Mouse (Mus musculus) lung, adult 2 months (tissue): ENCODE measurements around the gene Pcnx. TPM values are rescaled to one million over a fixed set of nuclear protein-coding genes. Genes with fewer than 3 reads are reported as not detected.

Experiments used
- DNase-seq: peaks from one replicate; pipeline ENCODE4 v3.0.0; 2022
- H3K4me1 ChIP-seq: fragments of 200-500 bp; 2 replicates; pipeline ENCODE4 v1.6.1; 2011; ENCODE audit warnings: low read length; ENCODE audit not compliant: control insufficient read depth, insufficient read depth
- H3K4me3 ChIP-seq: fragments of 200-500 bp; replicated peaks from 2 replicates; pipeline ENCODE3; 2011; ENCODE audit warnings: low read depth, mild to moderate bottlenecking, control low read depth, low read length; ENCODE audit errors: extremely low read depth
- CTCF ChIP-seq: fragments of 200-500 bp; IDR thresholded peaks from 2 replicates; pipeline ENCODE4 v1.5.1; 2011; ENCODE audit warnings: mild to moderate bottlenecking, low read length, control low read depth; ENCODE audit not compliant: insufficient read depth
- POLR2A ChIP-seq: fragments of 200-500 bp; IDR thresholded peaks from 2 replicates; pipeline ENCODE4 v1.6.1; 2011; ENCODE audit warnings: low read depth, mild to moderate bottlenecking, control low read depth, low read length, borderline replicate concordance; ENCODE audit errors: extremely low read depth
- WGBS: fragments of 180-500 bp; shearing (Covaris S2); methylation state at CpG from one replicate; pipeline ENCODE4 v1.1.7; 2018; 5-methylcytosine and 5-hydroxymethylcytosine counted together
- polyA plus RNA-seq: library from polyadenylated mRNA; depleted of rRNA; stranded (reverse); fragments of >200 nt; gene quantifications from 2 replicates; pipeline ENCODE4 v1.2.3, GENCODE M21; 2012

Gene Pcnx
- polyA plus RNA-seq, 1 experiment = 66.8 TPM

DNA sequence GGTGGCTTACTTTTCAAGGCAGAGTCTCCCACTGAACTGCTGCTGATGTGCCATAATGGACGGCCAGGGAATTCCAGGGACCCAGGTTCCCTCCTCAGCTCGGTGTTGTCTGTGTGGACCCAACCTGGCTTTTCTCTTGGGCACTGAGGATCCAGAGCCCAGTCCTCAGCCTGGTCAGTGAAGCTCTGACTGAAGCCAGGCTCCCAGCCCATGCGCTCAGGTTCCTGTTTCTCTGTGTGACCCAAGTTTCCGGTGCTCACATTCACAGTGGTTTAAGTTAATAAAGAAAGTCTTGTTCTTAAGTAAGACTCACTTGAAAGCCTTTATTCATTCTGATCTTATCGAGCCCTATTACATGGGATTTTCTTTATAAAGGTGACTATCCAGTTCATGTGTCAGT, 74.7 kb downstream of the Pcnx start:
- TF ChIP-seq CTCF = no peak
- no peak for TF ChIP-seq POLR2A
- 82% methylated on average over 5 of the region's 5 CpGs for WGBS
- Histone ChIP-seq H3K4me3 (no peak overlapping the region), H3K4me1 (peaks cover 3% of the 10 kb centered on the region)
- peak; percentile 5 for DNase-seq

- Histone ChIP-seq H3K4me1 (peaks cover 3% of the 10 kb centered on the region), H3K4me3 (no peak overlapping the region)
- TF ChIP-seq POLR2A (no peak), CTCF (no peak)
- 54% methylated on average over 4 of the region's 4 CpGs for WGBS
- no peak for DNase-seq
These were observed 76.2 kb downstream of the Pcnx start for GRCm38 (mm10) chr12:81936066-81936465.

DNA sequence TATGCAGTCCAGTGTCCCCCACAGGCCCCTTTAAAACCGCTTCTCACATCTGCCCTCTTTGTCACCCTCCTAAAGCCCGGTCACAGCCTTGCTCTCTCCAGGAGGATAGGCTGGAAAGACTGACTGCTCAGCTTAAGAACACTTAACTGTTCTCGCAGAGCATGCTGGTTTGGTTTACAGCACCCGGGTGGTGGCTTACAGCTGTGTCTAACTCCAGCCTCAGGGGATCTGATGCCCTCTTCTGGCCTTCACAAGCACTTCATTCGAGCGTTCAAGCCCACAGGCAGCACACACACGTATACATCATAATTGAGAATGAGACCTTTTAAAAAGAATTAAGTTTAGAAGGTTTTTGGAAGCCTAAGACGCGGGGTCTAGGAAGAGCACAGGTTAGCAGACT, 81.4 kb downstream of the Pcnx start:
- DNase-seq = no peak
- WGBS = 92% methylated on average over 9 of the region's 9 CpGs
- H3K4me1 ChIP-seq = peaks cover 5% of the 10 kb centered on the region
- no peak overlapping the region for H3K4me3 ChIP-seq
- TF ChIP-seq POLR2A = no peak
- no peak for TF ChIP-seq CTCF

DNA sequence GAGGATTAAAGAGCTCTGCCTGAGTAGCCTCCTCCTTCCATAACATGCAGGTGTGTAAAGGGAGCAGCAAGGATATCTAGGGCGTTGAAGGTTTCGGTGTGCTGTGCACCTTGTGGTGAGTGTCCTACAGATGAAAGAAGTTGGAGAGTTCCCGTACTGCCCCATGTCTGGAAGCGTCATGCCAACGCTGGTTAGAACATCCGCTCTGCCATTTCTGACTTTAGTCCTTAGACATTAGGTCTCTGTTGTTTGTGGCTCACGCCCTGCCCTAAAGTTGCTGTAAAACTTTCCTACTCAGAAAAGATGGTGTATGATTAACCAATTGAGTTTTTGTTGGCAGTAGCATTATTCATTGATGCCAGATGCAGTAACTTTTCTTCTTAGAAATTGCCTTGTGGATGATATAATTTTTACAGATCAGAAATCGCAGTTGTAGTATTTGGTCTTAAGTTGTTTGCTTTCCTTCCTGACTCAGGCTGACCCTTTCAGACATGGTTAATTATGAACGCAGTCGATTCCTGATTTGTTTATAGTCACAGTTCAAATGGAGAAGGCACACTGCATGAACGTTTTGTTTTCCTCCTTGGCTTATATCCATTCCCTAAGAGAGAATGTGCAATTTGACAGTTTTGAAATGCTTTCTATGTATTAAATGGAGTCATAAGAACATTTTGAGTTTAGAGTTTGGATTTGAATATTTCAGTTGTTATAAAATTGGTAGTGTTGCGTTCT, 83.7 kb downstream of the Pcnx start:
- peaks cover 5% of the 10 kb centered on the region for H3K4me1 ChIP-seq
- 51% methylated on average over 12 of the region's 12 CpGs for WGBS
- H3K4me3 ChIP-seq = no peak overlapping the region
- no peak for DNase-seq
- no peak for TF ChIP-seq CTCF
- no peak for TF ChIP-seq POLR2A

DNA sequence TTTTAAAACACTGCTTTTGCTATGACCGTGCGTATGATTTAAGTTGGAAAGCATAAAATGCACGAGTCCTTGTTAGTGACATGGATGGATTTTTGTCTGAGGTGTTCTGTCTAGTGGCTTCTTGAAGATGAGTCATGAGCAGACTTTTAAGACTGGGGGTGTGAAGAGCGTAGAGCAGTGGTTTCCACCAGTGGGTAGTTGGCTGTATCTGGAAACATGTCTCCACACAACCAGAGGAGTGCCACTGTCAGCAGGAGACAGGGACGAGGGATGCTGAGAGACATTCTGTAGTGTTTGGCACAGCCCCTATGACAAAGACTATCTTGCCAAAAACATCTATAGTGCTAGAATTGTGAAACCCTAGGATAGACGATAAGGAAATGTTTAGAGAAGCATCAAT, 89.2 kb downstream of the Pcnx start:
- no peak for DNase-seq
- TF ChIP-seq CTCF (no peak), POLR2A (no peak)
- H3K4me1 ChIP-seq = no peaks in the 10 kb centered on the region; the same call in 1 of the 2 replicates
- no peak overlapping the region for H3K4me3 ChIP-seq
- 75% methylated on average over 6 of the region's 6 CpGs for WGBS

GRCm38 (mm10) chr12:81950016-81950415, 90.2 kb downstream of the Pcnx start:
- WGBS = 83% methylated on average over 2 of the region's 2 CpGs
- Histone ChIP-seq H3K4me1 (no peaks in the 10 kb centered on the region; the same call in 1 of the 2 replicates), H3K4me3 (no peak overlapping the region)
- DNase-seq = no peak
- no peak for TF ChIP-seq POLR2A
- TF ChIP-seq CTCF = no peak

DNA sequence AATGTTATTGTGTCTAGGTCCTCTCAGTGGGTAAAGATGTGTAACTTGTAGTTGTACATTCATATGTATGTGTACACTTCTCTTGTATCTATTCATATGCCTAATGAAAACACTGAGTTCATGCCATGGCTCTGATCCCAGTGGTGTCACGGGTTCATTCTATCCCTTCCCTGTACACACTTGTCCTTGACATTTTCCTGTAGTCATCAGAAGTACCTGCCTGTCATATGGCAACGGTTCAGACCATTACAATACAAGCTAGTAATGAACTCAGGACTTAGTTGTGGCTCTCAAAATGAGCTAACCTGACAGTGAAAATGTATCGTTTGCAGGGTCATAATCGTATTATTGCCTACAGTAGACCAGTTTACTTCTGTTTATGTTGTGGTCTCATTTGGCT, 98.5 kb downstream of the Pcnx start:
- DNase-seq = no peak
- H3K4me1 ChIP-seq = no peaks in the 10 kb centered on the region
- no peak for TF ChIP-seq CTCF
- 72% methylated on average over 4 of the region's 4 CpGs for WGBS
- no peak overlapping the region for H3K4me3 ChIP-seq

DNA sequence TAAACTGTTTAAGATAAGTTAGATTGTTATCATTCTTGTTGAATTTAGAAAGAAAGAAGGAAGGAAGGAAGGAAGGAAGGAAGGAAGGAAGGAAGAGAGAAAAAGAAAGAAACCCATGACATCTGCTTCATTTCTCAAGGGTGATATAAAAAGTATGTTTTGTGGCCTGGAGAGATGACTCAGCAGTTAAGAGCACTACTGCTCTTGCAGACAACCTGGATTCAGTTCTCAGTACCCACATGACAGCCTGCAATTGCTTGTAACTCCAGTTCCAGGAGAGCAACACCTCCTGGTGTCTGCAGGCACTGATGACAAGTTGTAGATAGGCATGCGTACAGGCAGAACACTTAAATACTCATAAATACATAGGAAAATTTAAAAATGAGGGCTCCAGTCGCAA, 105.6 kb downstream of the Pcnx start:
- TF ChIP-seq POLR2A = no peak
- no peak for TF ChIP-seq CTCF
- Histone ChIP-seq H3K4me3 (no peak overlapping the region), H3K4me1 (0 out of 2 replicates have a peak, but pooled peaks cover 2% of the 10 kb centered on the region)
- DNase-seq = no peak
- WGBS = 79% methylated on average over 2 of the region's 2 CpGs

DNA sequence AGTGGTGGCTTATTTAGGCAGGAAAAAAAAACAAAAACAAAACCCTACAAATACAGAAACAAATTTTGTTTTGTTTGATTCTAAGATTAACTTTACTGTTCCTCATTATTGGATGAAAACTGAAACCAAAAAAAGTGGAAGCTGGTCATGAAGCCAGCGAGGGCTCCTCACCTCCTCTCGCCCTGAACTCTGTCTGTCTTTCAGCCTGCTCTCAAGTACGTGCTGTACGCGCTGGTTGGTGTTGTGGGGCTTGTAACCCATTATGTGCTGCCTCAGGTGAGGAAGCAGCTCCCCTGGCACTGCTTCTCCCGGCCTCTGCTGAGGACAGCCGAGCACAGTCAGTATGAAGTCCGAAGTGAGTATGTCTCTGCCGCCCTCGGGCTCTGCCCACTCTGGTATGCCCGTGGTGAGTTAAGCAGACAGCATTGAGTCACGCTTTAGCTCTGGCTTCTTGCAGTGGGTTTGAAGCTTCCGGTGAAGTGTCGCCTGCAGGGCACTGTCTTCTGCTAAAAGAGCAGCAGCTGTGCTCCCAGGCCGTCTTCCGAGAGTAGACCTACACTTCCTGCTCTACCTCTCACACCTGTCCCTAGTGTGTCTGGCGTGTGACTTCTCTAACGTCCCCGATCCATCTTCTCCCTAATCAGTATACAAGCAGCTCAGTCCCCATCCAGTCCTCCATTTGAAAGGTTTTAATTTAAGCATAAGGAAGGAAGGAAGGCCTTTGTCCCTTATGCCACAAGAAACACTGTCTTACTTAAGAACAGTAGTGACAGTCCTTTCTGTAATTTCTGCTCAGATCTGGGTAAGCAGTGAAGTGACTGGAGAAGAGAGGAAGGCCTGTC, 111.4 kb downstream of the Pcnx start:
- TF ChIP-seq CTCF = no peak
- TF ChIP-seq POLR2A = no peak
- peaks cover 6% of the 10 kb centered on the region; the same call in 1 of the 2 replicates for H3K4me1 ChIP-seq
- no peak overlapping the region for H3K4me3 ChIP-seq
- 60% methylated on average over 19 of the region's 19 CpGs for WGBS
- peak; percentile 46 for DNase-seq

GRCm38 (mm10) chr12:81971884-81972362, 112.1 kb downstream of the Pcnx start:
- no peak overlapping the region for H3K4me3 ChIP-seq
- DNase-seq = peak; percentile 57
- no peak for TF ChIP-seq CTCF
- TF ChIP-seq POLR2A = no peak
- peaks cover 6% of the 10 kb centered on the region; the same call in 1 of the 2 replicates for H3K4me1 ChIP-seq
- 54% methylated on average over 8 of the region's 8 CpGs for WGBS
